Mouse (Mus musculus): ENCODE data around the gene Apc2. TPM values are rescaled to one million over a fixed set of nuclear protein-coding genes. Genes with fewer than 3 reads are reported as not detected.

The Apc2 gene
- polyA plus RNA-seq, 2 experiments = 0.04 TPM; not detected in 1

- Histone ChIP-seq H3K27ac (no peak overlapping the region), H3K36me3 (replicated peaks; ENCODE audit: control insufficient read depth, insufficient read depth, low read depth) (peaks cover 12% of the 10 kb centered on the region), H3K9me3 (ENCODE audit: control insufficient read depth, low read length) (no peaks in the 10 kb centered on the region), H3K4me1 (replicated peaks; ENCODE audit: control insufficient read depth in 2 of 2, insufficient read depth in 2 of 2, low read length in 1 of 2) (peaks cover 12 to 14% of the 10 kb centered on the region in 2 experiments), H3K4me2 (ENCODE audit: low read depth) (peak overlapping the region; percentile 94), H3K27me3 (ENCODE audit: control insufficient read depth, insufficient read depth, low read length) (no peaks in the 10 kb centered on the region), H3K9ac (replicated peaks) (peak overlapping the region; percentile 98), H3K4me3 (ENCODE audit: insufficient read depth in 1 of 2, low read depth in 2 of 2, low read length in 2 of 2) (peak overlapping the region in 1 of 2 experiments; percentile 96; a peak in 3 of 4 replicates)
- no peak for DNase-seq (ENCODE audit: low read depth in 3 of 3, low spot score in 3 of 3)
- ATAC-seq (ENCODE audit: insufficient read depth) = no peak
- TF ChIP-seq CTCF (IDR thresholded peaks at IDR 0.05; ENCODE audit: low read depth) = no peak
- no peak for TF ChIP-seq EP300 (IDR thresholded peaks at IDR 0.05; ENCODE audit: low read depth)
- WGBS (ENCODE audit: insufficient replicate concordance) = 74% methylated on average over 4 of the region's 4 CpGs
These were observed 45.2 kb upstream of the Apc2 start for GRCm38 (mm10) chr10:80250573-80250972.

GRCm38 (mm10) chr10:80252011-80252410 lies 43.8 kb upstream of the Apc2 start:
- Histone ChIP-seq H3K27me3 (ENCODE audit: control insufficient read depth, insufficient read depth, low read length) (no peaks in the 10 kb centered on the region), H3K27ac (no peak overlapping the region), H3K9me3 (ENCODE audit: control insufficient read depth, low read length) (no peaks in the 10 kb centered on the region), H3K36me3 (replicated peaks; ENCODE audit: control insufficient read depth, insufficient read depth, low read depth) (peaks cover 22% of the 10 kb centered on the region), H3K9ac (replicated peaks) (no peak overlapping the region), H3K4me1 (replicated peaks; ENCODE audit: control insufficient read depth in 2 of 2, insufficient read depth in 2 of 2, low read length in 1 of 2) (peaks cover 8 to 14% of the 10 kb centered on the region in 2 experiments), H3K4me3 (ENCODE audit: insufficient read depth in 1 of 2, low read depth in 2 of 2, low read length in 2 of 2) (no peak overlapping the region), H3K4me2 (ENCODE audit: low read depth) (no peak overlapping the region)
- ATAC-seq (ENCODE audit: insufficient read depth) (no peak), DNase-seq (ENCODE audit: low read depth in 3 of 3, low spot score in 3 of 3) (no peak)
- no peak for TF ChIP-seq EP300 (IDR thresholded peaks at IDR 0.05; ENCODE audit: low read depth)
- no peak for TF ChIP-seq CTCF (IDR thresholded peaks at IDR 0.05; ENCODE audit: low read depth)

GRCm38 (mm10) chr10:80252493-80253274 lies 43.1 kb upstream of the Apc2 start:
- Histone ChIP-seq H3K4me1 (replicated peaks; ENCODE audit: control insufficient read depth in 2 of 2, insufficient read depth in 2 of 2, low read length in 1 of 2) (peaks cover 8 to 13% of the 10 kb centered on the region in 2 experiments), H3K9ac (replicated peaks) (no peak overlapping the region), H3K36me3 (replicated peaks; ENCODE audit: control insufficient read depth, insufficient read depth, low read depth) (peaks cover 22% of the 10 kb centered on the region), H3K27me3 (ENCODE audit: control insufficient read depth, insufficient read depth, low read length) (no peaks in the 10 kb centered on the region), H3K27ac (no peak overlapping the region), H3K4me3 (ENCODE audit: insufficient read depth in 1 of 2, low read depth in 2 of 2, low read length in 2 of 2) (no peak overlapping the region), H3K9me3 (ENCODE audit: control insufficient read depth, low read length) (no peaks in the 10 kb centered on the region), H3K4me2 (ENCODE audit: low read depth) (no peak overlapping the region)
- TF ChIP-seq CTCF (IDR thresholded peaks at IDR 0.05; ENCODE audit: low read depth) = no peak
- no peak for TF ChIP-seq EP300 (IDR thresholded peaks at IDR 0.05; ENCODE audit: low read depth)
- 78% methylated on average over 11 of the region's 11 CpGs for WGBS (ENCODE audit: insufficient replicate concordance)
- ATAC-seq (ENCODE audit: insufficient read depth) = no peak
- DNase-seq (ENCODE audit: low read depth in 3 of 3, low spot score in 3 of 3) = no peak

GRCm38 (mm10) chr10:80253551-80253950 lies 42.2 kb upstream of the Apc2 start:
- H3K4me3 ChIP-seq (ENCODE audit: insufficient read depth in 1 of 2, low read depth in 2 of 2, low read length in 2 of 2) = no peak overlapping the region
- no peaks in the 10 kb centered on the region for H3K27me3 ChIP-seq (ENCODE audit: control insufficient read depth, insufficient read depth, low read length)
- DNase-seq (ENCODE audit: low read depth in 3 of 3, low spot score in 3 of 3) (no peak), ATAC-seq (ENCODE audit: insufficient read depth) (no peak)
- H3K4me2 ChIP-seq (ENCODE audit: low read depth) = no peak overlapping the region
- TF ChIP-seq EP300 (IDR thresholded peaks at IDR 0.05; ENCODE audit: low read depth) (no peak), CTCF (IDR thresholded peaks at IDR 0.05; ENCODE audit: low read depth) (no peak)
- H3K9ac ChIP-seq (replicated peaks) = no peak overlapping the region
- H3K36me3 ChIP-seq (replicated peaks; ENCODE audit: control insufficient read depth, insufficient read depth, low read depth) = peaks cover 26% of the 10 kb centered on the region
- 82% methylated on average over 6 of the region's 6 CpGs for WGBS (ENCODE audit: insufficient replicate concordance)
- peaks cover 5 to 8% of the 10 kb centered on the region in 2 experiments; a peak in 3 of 4 replicates for H3K4me1 ChIP-seq (replicated peaks; ENCODE audit: control insufficient read depth in 2 of 2, insufficient read depth in 2 of 2, low read length in 1 of 2)
- H3K9me3 ChIP-seq (ENCODE audit: control insufficient read depth, low read length) = no peaks in the 10 kb centered on the region
- no peak overlapping the region for H3K27ac ChIP-seq

GRCm38 (mm10) chr10:80254331-80255297 lies 41.2 kb upstream of the Apc2 start:
- H3K4me3 ChIP-seq (ENCODE audit: insufficient read depth in 1 of 2, low read depth in 2 of 2, low read length in 2 of 2) = no peak overlapping the region
- no peak overlapping the region for H3K27ac ChIP-seq
- DNase-seq (ENCODE audit: low read depth in 3 of 3, low spot score in 3 of 3) (no peak), ATAC-seq (ENCODE audit: insufficient read depth) (no peak)
- no peak overlapping the region for H3K4me2 ChIP-seq (ENCODE audit: low read depth)
- TF ChIP-seq EP300 (IDR thresholded peaks at IDR 0.05; ENCODE audit: low read depth) (no peak), CTCF (IDR thresholded peaks at IDR 0.05; ENCODE audit: low read depth) (no peak)
- no peak overlapping the region for H3K9ac ChIP-seq (replicated peaks)
- 88% methylated on average over 26 of the region's 26 CpGs for WGBS (ENCODE audit: insufficient replicate concordance)
- no peaks in the 10 kb centered on the region for H3K27me3 ChIP-seq (ENCODE audit: control insufficient read depth, insufficient read depth, low read length)
- H3K4me1 ChIP-seq (replicated peaks; ENCODE audit: control insufficient read depth in 2 of 2, insufficient read depth in 2 of 2, low read length in 1 of 2) = peaks cover 5 to 8% of the 10 kb centered on the region in 2 experiments; a peak in 3 of 4 replicates
- peaks cover 26% of the 10 kb centered on the region for H3K36me3 ChIP-seq (replicated peaks; ENCODE audit: control insufficient read depth, insufficient read depth, low read depth)
- H3K9me3 ChIP-seq (ENCODE audit: control insufficient read depth, low read length) = no peaks in the 10 kb centered on the region
